Mouse (Mus musculus): ENCODE data around the gene Gast. TPM values are rescaled to one million over a fixed set of nuclear protein-coding genes. Genes with fewer than 3 reads are reported as not detected.

The Gast gene
- total and polyA plus RNA-seq, 2 experiments from 2014 or later = 2.2 TPM; not detected in 1

DNA sequence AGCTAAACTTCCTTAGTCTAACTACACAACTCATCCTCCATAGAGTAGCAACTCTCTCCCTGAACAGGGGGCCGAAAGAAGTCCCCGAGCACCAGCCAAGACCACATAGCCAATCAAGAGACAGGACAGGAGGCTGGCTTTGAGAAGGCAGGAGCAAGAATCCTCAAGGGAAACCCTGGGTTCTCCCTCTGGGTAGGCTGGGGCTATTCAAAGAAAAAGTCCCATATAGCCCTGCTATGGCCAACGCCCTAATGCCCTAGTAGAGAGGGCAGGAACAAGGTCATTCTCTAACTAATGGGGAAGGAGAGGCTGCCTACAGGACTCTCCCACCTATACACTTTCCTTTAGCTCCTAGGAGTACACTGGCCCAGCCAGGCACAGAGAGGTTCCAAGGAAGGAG, 50.8 kb downstream of the Gast start:
- ATAC-seq (ENCODE audit: low FRiP score) = no peak
- no peak overlapping the region for H3K27ac ChIP-seq (ENCODE audit: low read depth, low read length)

DNA sequence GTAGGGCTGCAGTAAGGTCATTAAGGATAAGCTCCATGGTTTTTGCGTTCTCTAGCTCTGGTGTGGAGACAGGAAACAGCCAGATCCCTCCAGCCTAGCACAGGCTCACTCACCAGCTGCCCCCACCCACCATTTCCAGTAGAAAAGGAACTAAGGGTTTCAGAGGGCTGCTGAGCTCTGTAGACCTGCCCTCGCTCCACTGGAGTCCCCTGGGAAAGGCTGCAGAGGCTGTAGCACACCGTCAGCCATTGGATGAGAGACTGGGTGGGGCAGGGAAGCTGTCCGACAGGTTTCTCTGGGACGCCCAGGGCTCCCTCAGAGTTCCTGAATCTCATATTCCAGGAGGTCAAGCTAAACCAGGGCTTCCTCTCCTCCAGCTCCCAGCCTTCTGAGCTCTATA, 52.4 kb downstream of the Gast start:
- Histone ChIP-seq H3K36me3 (ENCODE audit: insufficient read depth, low read length) (peaks cover 40% of the 10 kb centered on the region), H3K9ac (replicated peaks; ENCODE audit: low read length, poor library complexity, severe bottlenecking) (no peak overlapping the region), H3K9me3 (ENCODE audit: low read length) (no peaks in the 10 kb centered on the region), H3K27me3 (ENCODE audit: insufficient read depth, low read length) (no peaks in the 10 kb centered on the region), H3K27ac (ENCODE audit: low read depth, low read length) (no peak overlapping the region), H3K4me2 (ENCODE audit: low read depth, low read length, poor library complexity, severe bottlenecking) (no peak overlapping the region), H3K4me1 (ENCODE audit: insufficient read depth, low read length) (no peaks in the 10 kb centered on the region), H3K4me3 (ENCODE audit: low read depth, low read length) (no peak overlapping the region)
- WGBS = 49% methylated on average over 5 of the region's 5 CpGs
- ATAC-seq (ENCODE audit: low FRiP score) (no peak), DNase-seq (ENCODE audit: low spot score) (no peak)
- no peak for TF ChIP-seq CTCF (IDR thresholded peaks at IDR 0.05)

More for the DNA sequence above, 50.8 kb downstream of the Gast start:
- Histone ChIP-seq H3K9ac (replicated peaks; ENCODE audit: low read length, poor library complexity, severe bottlenecking) (no peak overlapping the region), H3K36me3 (ENCODE audit: insufficient read depth, low read length) (peaks cover 47% of the 10 kb centered on the region), H3K4me3 (ENCODE audit: low read depth, low read length) (no peak overlapping the region), H3K9me3 (ENCODE audit: low read length) (no peaks in the 10 kb centered on the region), H3K27me3 (ENCODE audit: insufficient read depth, low read length) (no peaks in the 10 kb centered on the region), H3K4me2 (ENCODE audit: low read depth, low read length, poor library complexity, severe bottlenecking) (no peak overlapping the region), H3K4me1 (ENCODE audit: insufficient read depth, low read length) (no peaks in the 10 kb centered on the region)
- TF ChIP-seq CTCF (IDR thresholded peaks at IDR 0.05) = no peak
- DNase-seq (ENCODE audit: low spot score) = no peak
- 81% methylated on average over 3 of the region's 3 CpGs for WGBS

Other genes starting within 250 kb of the Gast start
- gene Krt32, start 246.2 kb upstream of the Gast start, total RNA-seq (2014; rRNA removed) = not detected in 2 replicates
- not detected in 2 replicates for gene Krt32, start 246.2 kb upstream of the Gast start, polyA plus RNA-seq (2015; fragmentation: Nextera tagmentation; extraction: Ambion mirVana)
- gene Krt35, start 238.2 kb upstream of the Gast start, total RNA-seq (2014; rRNA removed) = 0.60 TPM in 1 of 2 replicates, not detected in the other
- 0.10 TPM in 1 of 2 replicates, not detected in the other for gene Krt35, start 238.2 kb upstream of the Gast start, polyA plus RNA-seq (2015; fragmentation: Nextera tagmentation; extraction: Ambion mirVana)
- 0.44 TPM in 1 of 2 replicates, not detected in the other for gene Krt36, start 228.8 kb upstream of the Gast start, total RNA-seq (2014; rRNA removed)
- not detected in 2 replicates for gene Krt36, start 228.8 kb upstream of the Gast start, polyA plus RNA-seq (2015; fragmentation: Nextera tagmentation; extraction: Ambion mirVana)
- gene Krt13, start 212.8 kb upstream of the Gast start, total RNA-seq (2014; rRNA removed) = not detected in 2 replicates
- not detected in 2 replicates for gene Krt13, start 212.8 kb upstream of the Gast start, polyA plus RNA-seq (2015; fragmentation: Nextera tagmentation; extraction: Ambion mirVana)
- 0.33 and 6.0 TPM in 2 replicates for gene Krt15, start 198.5 kb upstream of the Gast start, total RNA-seq (2014; rRNA removed)
- 0.22 and 0.43 TPM in 2 replicates for gene Krt15, start 198.5 kb upstream of the Gast start, polyA plus RNA-seq (2015; fragmentation: Nextera tagmentation; extraction: Ambion mirVana)
- 1.6 and 5.4 TPM in 2 replicates for gene Krt19, start 185.7 kb upstream of the Gast start, total RNA-seq (2014; rRNA removed)
- gene Krt19, start 185.7 kb upstream of the Gast start, polyA plus RNA-seq (2015; fragmentation: Nextera tagmentation; extraction: Ambion mirVana) = 6.5 and 8.1 TPM in 2 replicates
- not detected in 2 replicates for gene Krt9, start 141.2 kb upstream of the Gast start, total RNA-seq (2014; rRNA removed)
- not detected in 2 replicates for gene Krt9, start 141.2 kb upstream of the Gast start, polyA plus RNA-seq (2015; fragmentation: Nextera tagmentation; extraction: Ambion mirVana)
- gene Krt14, start 126.9 kb upstream of the Gast start, total RNA-seq (2014; rRNA removed) = 0.42 and 9.5 TPM in 2 replicates
- gene Krt14, start 126.9 kb upstream of the Gast start, polyA plus RNA-seq (2015; fragmentation: Nextera tagmentation; extraction: Ambion mirVana) = 0.54 and 0.75 TPM in 2 replicates
- not detected in 2 replicates for gene Krt16, start 85.5 kb upstream of the Gast start, total RNA-seq (2014; rRNA removed)
- gene Krt16, start 85.5 kb upstream of the Gast start, polyA plus RNA-seq (2015; fragmentation: Nextera tagmentation; extraction: Ambion mirVana) = not detected in 2 replicates
- gene Krt17, start 73.4 kb upstream of the Gast start, total RNA-seq (2014; rRNA removed) = 0.52 and 5.5 TPM in 2 replicates
- gene Krt17, start 73.4 kb upstream of the Gast start, polyA plus RNA-seq (2015; fragmentation: Nextera tagmentation; extraction: Ambion mirVana) = 1.2 and 1.5 TPM in 2 replicates
- gene Krt42, start 64.5 kb upstream of the Gast start, total RNA-seq (2014; rRNA removed) = 0.27 TPM in 1 of 2 replicates, not detected in the other
- gene Krt42, start 64.5 kb upstream of the Gast start, polyA plus RNA-seq (2015; fragmentation: Nextera tagmentation; extraction: Ambion mirVana) = not detected in 2 replicates
- 84.7 and 117 TPM in 2 replicates for gene Eif1, start 14.5 kb upstream of the Gast start, total RNA-seq (2014; rRNA removed)
- 1,241 and 1,297 TPM in 2 replicates for gene Eif1, start 14.5 kb upstream of the Gast start, polyA plus RNA-seq (2015; fragmentation: Nextera tagmentation; extraction: Ambion mirVana)
- gene Hap1, start 21.7 kb downstream of the Gast start, total RNA-seq (2014; rRNA removed) = 743 and 796 TPM in 2 replicates
- gene Hap1, start 21.7 kb downstream of the Gast start, polyA plus RNA-seq (2015; fragmentation: Nextera tagmentation; extraction: Ambion mirVana) = 597 and 631 TPM in 2 replicates
- 133 and 156 TPM in 2 replicates for gene Jup, start 63.4 kb downstream of the Gast start, total RNA-seq (2014; rRNA removed)
- 69.7 and 75.5 TPM in 2 replicates for gene Jup, start 63.4 kb downstream of the Gast start, polyA plus RNA-seq (2015; fragmentation: Nextera tagmentation; extraction: Ambion mirVana)
- gene P3h4, start 80.4 kb downstream of the Gast start, total RNA-seq (2014; rRNA removed) = 24.4 and 26.0 TPM in 2 replicates
- 23.4 and 23.7 TPM in 2 replicates for gene P3h4, start 80.4 kb downstream of the Gast start, polyA plus RNA-seq (2015; fragmentation: Nextera tagmentation; extraction: Ambion mirVana)
- gene Fkbp10, start 81.3 kb downstream of the Gast start, total RNA-seq (2014; rRNA removed) = 29.0 and 33.9 TPM in 2 replicates
- gene Fkbp10, start 81.3 kb downstream of the Gast start, polyA plus RNA-seq (2015; fragmentation: Nextera tagmentation; extraction: Ambion mirVana) = 19.9 and 21.8 TPM in 2 replicates
- 57.2 and 58.5 TPM in 2 replicates for gene Nt5c3b, start 107.4 kb downstream of the Gast start, total RNA-seq (2014; rRNA removed)
- gene Nt5c3b, start 107.4 kb downstream of the Gast start, polyA plus RNA-seq (2015; fragmentation: Nextera tagmentation; extraction: Ambion mirVana) = 111 and 113 TPM in 2 replicates
- 0.22 and 0.61 TPM in 2 replicates for gene Klhl10, start 107.5 kb downstream of the Gast start, total RNA-seq (2014; rRNA removed)
- 0.45 and 0.65 TPM in 2 replicates for gene Klhl10, start 107.5 kb downstream of the Gast start, polyA plus RNA-seq (2015; fragmentation: Nextera tagmentation; extraction: Ambion mirVana)
- gene Klhl11, start 138.3 kb downstream of the Gast start, total RNA-seq (2014; rRNA removed) = 57.4 and 66.2 TPM in 2 replicates
- 9.1 and 10.3 TPM in 2 replicates for gene Klhl11, start 138.3 kb downstream of the Gast start, polyA plus RNA-seq (2015; fragmentation: Nextera tagmentation; extraction: Ambion mirVana)
- gene Acly, start 193.6 kb downstream of the Gast start, total RNA-seq (2014; rRNA removed) = 207 and 228 TPM in 2 replicates
- 116 and 120 TPM in 2 replicates for gene Acly, start 193.6 kb downstream of the Gast start, polyA plus RNA-seq (2015; fragmentation: Nextera tagmentation; extraction: Ambion mirVana)
- 0.33 and 0.71 TPM in 2 replicates for gene Ttc25, start 211.2 kb downstream of the Gast start, total RNA-seq (2014; rRNA removed)
- gene Ttc25, start 211.2 kb downstream of the Gast start, polyA plus RNA-seq (2015; fragmentation: Nextera tagmentation; extraction: Ambion mirVana) = 0.96 and 1.4 TPM in 2 replicates
- 54.7 and 68.8 TPM in 2 replicates for gene Cnp, start 240.5 kb downstream of the Gast start, total RNA-seq (2014; rRNA removed)
- 65.3 and 76.0 TPM in 2 replicates for gene Cnp, start 240.5 kb downstream of the Gast start, polyA plus RNA-seq (2015; fragmentation: Nextera tagmentation; extraction: Ambion mirVana)